Mouse (Mus musculus): ENCODE results near the gene Ngfr. TPM values are rescaled to one million over a fixed set of nuclear protein-coding genes. Genes with fewer than 3 reads are reported as not detected.
A peak's percentile ranks its signal among the peaks of the same experiment; 100 is the strongest.

The Ngfr gene
- total RNA-seq, 2 experiments from 2014 or later = 0.37 to 0.64 TPM

DNA sequence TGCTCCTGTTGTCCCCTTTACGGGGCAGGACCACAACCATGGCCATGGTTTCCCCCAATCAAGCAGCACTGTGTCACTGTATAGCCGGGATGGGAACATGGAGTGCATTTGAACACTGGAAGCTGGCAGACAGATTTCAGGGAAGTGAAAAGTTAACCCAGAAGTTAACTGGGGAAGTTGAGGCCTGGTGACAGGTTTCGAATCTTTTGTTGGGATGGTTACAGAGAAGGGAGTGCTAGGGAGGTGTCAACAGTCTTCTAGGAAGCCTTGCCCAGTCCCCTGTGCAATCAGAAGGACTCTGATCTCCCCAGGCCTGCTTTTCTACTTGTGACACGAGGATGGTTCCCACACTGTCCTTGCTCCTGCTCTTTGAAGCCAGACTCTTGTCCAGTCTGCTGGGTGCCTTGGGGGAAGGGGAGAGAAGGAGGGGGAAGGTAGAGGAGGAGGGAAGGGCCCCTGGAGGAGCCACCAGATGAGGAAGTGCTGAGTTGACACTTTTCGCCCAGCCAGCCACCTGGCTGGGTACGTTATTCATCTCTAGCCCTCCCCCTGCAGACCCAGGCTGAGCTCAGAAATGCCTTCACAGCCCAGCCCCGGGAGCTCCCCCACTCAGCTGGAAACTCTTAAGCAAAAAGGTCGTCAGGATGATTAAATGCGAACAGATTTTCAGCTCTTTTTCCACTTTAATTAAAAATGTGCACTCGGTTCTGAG is 8.1 kb upstream of the Ngfr start:
- no peak for DNase-seq

DNA sequence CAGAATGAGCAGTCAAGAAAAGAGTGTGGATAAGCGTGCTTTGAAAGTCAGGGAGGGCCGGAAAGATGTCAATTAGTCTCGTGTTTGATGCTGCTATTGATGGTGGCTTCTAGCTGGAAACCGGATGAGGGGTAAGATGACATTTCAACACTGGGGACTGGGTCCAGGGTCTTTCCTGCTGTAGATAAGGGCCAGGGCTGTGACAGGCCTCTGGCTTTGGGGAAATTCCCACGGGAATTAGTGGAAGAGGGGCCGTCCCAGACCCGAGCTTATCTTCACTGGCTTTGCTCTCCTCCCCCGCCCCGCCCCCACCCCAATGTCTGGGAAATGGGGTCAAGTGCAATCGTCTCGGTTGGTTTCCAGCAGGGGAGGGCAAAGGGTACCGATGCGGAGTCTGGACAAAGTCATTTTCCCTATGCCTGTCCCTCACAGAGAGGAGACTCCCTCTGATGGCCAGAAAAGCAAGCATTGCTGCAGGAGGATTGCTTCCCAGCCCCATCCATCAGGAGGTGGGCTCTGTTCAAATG is 7.2 kb upstream of the Ngfr start:
- no peak for DNase-seq

DNA sequence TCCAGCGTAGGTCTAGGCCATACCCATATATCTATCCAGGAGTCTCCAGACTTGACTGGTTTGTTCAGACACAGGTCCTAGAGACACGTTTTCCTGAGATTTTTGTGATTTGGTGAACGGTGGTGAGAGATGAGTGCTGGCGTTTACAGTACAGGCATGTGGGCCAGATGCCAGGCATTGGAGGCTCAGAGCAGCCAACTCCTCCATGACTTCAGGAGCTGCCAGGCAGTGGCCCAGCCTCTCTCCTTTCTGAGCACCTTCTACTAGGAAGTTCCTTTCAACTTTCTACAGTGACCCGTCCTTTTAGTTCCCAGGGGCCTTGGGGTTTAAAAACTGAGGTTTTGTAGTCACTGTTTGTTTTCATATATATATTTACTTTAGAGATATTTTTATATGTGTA is 6.0 kb upstream of the Ngfr start:
- DNase-seq = no peak

DNA sequence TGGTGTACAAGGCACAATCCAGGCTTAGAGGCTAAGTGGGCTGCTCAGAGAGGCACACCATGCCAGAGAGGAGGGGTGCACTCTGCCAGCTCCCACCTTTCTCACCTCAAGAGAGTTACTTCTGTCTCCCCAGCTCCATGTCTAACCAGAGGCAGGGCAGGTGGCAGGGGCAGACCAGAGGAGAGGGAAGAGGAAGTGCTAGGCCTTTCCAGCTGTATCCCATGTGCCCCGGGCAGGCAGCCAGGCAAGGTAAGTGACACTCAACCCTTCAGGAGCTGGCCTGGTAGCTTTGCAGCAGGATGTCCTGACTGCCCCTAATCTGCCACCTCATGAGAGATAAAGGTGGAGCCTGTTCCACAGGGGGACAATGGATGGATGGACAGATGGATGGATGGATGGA is 5.2 kb upstream of the Ngfr start:
- no peak for DNase-seq

DNA sequence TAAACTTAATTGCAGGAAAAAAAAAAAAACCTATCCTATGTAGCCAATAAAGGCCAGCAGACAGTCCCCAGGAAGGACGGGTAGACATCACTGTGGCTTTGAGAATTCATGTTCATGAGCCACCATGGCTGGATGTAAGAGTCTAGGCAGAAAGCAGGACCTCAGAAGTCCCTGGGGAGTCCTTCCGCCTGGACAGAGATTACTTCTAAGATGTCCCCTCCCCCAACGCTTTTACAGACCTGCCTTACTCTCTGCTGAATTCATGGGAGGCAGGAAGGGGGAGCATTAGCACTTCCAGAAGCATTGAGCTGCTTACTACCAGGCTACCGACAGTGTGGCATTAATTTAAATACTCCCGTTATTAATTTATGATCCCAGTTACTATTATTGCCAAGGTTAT is 1.7 kb upstream of the Ngfr start:
- DNase-seq = no peak

DNA sequence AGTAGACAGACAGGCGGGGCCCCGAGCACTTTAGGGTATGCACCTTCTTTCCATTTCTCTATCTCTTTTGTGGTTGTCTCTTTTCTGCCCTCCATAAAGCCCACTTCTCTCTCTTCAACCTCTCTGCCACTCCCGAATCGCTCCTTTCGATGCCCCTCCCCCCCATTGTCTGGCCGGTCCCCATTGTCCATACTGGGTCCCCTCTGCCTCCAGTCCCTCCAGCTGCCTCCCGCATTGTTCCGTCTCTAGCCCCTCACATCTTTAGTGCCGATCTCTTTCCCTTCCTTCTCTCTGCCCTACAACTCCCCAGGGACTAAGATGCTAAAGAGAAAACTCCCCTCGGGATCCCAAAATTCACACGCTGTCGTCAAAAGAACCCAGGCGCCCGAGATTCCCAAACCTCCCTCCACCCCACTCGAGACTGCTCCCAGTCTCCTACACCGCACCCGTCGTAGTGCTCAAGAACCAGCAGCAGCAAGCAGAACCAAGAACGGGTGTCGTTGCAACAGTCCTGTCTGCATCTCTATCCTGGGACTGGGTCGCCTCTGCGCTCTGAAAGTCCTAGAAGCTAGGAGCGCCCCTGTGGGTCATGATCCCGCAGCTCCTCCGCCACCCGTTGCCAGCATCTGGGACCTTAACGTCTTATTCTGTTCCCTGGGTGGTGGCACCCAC is 648 bp downstream of the Ngfr start:
- peak in 1 of 2 experiments; percentile 35 for DNase-seq

DNA sequence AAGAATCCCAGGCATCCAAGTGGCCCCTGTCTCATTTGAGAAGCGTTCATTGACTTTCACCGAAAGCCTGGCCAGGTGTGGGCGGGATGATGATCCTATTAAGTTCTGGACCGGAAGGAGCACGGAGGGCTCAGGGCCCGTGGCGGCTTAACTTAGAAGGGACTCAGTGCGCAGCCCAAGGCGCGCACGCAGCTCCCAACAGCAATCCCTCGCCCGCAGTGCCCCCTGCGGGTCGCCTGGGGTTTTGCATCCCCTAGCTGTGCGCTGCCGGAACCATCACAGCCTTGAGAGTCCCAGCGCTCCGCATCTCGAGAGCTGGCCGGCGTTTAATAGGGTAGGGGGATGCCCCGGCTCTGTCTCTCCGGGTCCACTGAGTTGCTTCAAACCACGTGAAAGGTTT is 1.4 kb downstream of the Ngfr start:
- peak; percentile 69 to 87 for DNase-seq

DNA sequence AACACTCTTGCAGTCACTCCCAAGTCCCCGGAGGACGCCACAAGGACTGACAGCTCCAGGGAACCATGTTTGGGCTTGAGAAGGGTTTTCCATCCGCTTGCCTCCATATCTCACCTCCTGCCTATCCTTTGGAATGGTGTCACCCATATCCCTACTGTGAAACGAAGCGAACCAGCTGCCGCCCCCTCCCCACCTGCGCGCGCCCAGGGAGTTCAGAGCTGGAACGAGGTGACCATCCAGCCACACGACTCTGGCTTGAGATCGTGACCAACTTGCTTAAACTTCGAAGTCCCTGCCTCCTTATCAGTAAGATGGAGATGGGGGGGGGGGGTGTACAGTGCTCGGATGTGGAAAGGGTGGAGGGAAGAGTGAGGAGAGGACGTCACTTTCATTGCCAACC is 1.9 kb downstream of the Ngfr start:
- no peak for DNase-seq

DNA sequence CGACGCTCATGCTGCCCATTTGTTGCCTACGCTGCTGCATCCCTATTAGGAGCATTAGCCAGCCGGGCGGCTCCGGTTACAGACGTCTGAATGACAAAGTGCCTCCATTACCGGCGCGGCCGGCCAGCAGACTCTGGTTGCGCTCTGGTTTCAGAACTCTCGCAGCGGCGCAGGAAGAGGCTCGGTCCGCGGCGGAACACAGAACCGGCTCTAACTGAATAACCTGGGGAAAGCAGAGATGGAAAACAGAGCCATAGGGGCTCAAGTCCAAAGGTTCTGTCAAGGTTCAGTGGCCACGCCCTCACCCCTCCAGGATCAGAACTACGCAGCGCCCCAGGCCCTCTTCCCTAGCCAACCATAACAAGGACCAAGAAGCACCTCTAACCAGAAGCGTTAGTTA is 2.3 kb downstream of the Ngfr start:
- DNase-seq = peak in 1 of 2 experiments; percentile 29

DNA sequence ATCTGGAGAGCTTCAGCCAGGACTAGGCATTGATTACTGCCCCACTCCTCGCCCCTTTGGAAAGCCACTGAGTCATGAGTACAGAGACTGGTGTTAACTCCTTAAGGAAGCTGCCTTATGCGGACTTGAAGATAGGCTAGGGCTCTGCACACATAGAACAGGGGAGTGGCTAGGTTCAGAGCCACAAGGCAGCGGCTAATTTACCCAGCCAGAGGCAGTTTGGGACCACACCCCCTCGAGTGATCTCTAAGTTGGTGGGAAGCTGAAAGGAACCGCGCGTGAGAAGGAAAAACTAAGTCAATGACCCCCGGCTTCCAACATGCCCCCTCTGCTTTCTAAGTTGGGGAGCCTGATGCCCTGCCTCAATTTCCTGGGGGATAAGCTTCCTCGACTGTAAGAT is 2.9 kb downstream of the Ngfr start:
- DNase-seq = no peak

DNA sequence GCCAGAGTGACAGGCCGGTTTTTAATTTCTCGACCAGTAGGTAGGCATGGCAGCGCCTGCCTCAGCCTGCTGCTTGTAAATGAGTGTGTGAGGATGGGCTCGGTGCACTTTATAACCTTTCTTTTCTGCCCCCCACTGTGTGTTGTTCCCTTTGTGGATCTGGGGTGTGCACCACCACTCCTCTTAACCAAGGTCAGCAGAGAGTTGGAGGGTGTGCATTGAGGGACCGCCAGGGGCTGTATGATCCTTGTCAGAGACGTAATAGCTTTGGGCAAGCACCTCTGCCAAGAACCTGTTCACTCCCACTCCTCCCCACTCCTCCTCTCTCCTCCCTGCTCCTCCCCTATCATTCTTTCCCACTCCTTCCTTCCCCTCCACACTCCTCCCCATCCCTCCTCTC is 4.1 kb downstream of the Ngfr start:
- DNase-seq = no peak

DNA sequence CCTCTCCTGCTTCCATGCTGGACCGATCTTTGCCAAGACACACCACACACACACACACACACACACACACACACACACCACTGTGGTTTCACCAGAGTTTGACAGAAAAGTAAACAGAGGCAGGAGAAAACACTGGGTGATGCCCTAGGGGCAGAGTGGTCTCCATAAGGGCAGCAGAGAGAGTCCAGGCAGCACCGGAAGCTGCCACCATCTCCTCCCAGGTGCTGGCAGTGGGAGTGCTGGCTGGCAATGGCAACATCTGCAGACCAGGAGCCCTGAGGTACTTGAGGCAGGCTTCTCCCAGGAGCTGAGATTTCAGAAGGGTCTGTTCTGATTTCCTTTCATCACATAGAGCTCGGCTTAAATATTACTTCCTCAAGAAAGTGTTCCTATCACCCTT is 5.3 kb downstream of the Ngfr start:
- no peak for DNase-seq

DNA sequence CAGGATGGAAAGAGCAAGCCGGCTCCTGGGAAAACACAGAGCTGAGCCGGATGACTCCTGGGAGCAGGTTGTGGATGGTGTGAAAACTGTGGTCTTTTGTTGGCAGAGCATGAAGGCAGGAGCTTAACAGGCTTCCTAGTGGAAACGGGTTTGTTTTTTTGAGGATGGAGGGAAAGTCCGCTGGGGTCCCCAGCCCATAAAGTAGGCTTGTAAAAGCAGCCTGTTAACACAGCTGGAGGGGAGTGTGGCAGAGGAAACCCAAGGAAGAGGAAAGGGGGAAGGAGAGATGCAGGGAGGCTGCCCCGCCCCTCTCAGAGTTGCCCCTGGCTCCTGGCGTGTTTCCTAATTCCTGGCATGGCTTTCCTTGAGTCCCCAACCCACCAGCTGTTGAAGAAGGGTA is 8.1 kb downstream of the Ngfr start:
- no peak for DNase-seq

DNA sequence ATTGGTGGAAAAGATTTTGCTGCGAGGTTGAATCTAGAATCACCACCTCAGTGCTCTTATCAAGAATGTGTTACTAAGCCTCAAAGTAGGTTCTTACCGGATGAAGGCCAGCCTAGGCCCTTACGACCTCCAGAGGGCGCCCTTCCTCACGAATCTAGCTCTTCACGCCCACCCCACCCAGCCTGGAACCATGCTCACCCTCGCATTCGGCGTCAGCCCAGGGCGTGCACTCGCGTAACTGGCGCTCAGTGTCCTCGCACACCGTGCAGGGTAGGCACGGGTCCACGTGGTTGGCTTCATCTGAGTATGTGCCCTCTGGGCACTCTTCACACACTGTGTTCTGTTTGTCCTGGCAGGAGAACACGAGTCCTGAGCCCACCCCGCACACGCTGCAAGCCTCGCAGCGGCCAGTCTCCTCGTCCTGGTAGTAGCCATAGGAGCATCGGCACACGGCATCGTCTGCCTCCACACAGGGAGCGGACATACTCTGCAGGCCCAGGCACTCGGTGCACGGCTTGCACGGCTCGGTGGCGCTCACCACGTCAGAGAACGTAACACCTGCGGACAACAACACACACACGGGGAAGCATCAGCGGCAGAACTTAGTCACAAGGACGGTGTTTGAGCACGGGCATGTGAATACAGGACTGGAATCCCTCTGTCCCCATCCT is 9.6 kb downstream of the Ngfr start:
- DNase-seq = no peak

DNA sequence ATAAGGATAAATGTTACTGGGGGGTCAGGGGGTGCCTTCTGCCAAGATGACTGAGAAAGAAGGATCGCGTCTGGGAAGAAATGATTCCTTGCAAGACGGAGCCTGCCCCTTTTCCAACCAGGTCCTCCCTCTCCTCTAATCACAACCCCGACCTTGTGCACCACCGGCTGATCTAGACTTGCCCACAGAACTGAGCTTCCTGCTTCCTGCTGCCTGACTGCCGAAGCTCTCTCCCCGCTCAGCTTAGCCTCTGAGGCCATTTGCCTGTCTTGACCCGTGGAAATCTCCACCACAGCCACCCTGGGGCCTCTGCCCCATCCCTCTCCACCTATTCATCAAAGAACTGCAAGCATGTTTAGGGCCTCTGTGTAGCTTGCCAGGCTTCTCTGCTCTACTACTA is 11.2 kb downstream of the Ngfr start:
- no peak for DNase-seq

DNA sequence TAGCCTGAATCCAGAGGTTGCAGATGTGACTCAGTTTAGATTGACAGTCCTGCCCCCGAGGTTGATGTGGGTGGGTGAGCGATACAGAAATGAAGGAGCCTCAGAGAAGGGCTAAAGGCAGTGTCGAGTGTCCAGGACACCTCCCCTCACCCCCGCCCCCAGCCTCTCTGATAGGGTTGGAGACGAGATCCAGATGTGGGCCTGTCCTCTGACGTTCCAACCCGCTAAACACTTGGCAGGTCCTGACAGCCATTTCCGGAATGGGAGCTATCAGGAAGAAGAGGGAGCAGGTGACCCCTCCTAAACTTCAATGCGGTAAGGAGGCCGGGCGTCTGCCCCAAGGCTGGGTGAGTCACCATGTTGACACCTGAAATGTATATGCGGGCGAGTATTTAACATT is 11.7 kb downstream of the Ngfr start:
- DNase-seq = no peak

DNA sequence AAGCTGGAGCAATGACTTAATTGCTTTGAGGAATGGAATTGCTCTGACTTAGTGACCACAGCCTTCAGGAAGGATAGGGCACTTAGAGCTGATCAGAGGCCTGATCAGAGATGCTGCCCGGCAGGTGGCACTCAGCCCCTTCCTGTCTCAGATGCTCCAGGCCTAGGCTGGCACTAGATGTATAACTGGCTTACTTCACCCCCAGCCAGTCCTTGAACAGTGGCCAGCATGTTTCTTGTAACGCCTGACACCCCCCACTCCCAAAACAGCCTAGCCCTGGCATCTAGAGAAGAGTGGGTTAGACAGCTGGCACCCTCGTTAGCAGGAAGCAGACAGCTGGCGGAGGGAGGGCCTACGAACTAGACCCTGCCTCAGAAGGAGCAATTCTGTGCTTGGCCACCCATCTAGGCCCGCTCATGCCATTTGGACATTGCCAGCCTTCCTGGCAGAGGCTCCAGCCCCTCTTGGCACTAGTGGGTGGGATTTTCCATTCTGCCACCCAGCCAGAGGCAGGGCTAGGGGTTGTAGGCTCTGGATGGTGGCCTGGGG is 12.7 kb downstream of the Ngfr start:
- no peak for DNase-seq

DNA sequence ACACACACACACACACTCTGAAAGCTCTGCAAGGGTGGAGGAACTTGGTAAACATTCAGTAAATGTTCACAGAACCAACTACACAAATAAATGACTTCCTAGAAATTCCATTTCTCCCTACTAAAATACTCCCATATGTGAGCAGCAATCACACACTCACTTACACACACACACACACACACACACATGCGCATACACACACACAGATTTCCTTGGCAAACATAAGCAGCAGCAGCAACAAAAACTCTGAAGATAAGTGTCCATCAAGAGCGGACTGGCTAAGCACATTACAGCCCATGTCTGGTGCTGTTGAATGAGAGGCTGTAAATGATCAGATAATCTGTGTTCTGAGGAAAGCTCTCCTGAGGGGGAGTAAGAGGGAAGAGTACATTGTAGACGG is 15.3 kb downstream of the Ngfr start:
- no peak for DNase-seq

DNA sequence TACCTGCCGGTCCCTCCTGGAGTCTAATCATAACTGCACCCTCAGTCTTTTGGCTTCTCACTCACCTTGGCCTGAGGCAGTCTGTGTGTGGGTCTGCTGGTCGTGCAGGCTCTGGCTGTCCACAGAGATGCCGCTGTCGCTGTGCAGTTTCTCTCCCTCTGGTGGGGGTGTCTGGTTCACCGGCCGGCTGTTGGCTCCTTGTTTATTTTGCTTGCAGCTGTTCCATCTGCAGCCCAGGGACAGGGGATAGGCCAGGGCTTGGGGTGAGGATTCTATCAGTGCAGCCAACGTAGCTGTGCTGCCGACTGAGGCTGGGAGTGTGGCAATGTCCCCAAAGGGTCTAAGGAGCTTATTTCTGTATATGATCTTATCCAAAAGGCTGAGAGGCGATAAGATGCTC is 15.8 kb downstream of the Ngfr start:
- no peak for DNase-seq

DNA sequence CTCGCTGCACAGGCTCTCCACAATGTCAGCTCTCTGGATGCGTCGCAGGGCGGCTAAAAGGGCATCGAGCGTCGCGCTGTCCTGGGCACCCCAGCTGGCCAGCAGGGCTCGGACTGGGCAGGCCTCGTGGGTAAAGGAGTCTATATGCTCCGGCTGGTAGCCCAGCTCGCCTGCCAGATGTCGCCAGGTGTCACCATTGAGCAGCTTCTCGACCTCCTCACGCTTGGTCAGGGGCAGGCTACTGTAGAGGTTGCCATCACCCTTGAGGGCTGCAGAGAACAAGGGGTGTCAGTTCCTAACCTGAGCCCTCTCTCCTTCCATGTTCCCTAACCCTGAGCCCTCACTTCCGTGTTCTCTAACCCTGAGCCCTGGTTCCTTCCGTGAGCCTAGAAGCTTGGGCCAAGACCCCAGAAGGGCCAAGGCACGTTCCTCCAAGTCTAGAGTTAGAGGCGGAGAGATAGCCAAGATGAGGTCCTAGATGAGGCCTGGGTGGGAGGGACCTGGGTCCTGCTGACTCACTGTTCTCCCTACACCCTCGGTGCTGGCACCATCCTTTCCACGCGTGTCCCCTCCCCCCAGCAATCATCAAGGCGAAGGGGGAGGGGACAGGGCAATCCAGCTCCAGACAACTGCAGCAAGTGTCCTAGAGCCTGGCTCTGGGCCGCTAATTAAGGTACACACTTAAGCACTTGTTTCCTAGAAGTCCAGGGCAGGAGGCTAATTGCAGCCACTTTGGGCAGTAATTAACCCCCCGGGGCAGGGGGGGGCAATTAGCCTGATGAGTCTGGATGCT is 16.5 kb downstream of the Ngfr start:
- no peak for DNase-seq

DNA sequence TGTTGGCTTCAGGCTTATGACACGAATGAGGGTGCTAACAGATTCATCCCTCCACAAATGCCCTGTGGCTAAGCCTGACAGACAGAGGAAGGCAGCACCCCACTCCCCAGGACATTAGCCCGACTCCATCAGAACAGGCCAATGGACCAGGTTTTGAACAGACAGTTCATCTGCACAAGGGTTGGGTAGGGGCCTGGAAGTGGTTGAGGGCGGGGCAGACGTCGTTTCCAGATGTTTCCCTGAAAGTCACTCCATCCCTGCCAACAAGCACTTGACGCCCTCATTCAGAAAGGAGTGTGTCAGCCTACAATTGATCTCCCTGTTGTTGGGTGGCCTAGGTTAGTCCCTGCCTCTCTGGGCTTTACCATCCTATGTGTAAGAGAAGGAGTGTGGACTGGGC is 17.6 kb downstream of the Ngfr start:
- no peak for DNase-seq
